Mouse (Mus musculus) mouse embryonic stem cell (cell line): ENCODE measurements at regions not wholly inside any gene's neighbourhood (a gene's known extent, or its start where the extent isn't known, plus 50 kb on each side); places are given as distances from the start of the nearest gene placed in this dataset.

Source experiments
- in situ Hi-C, 2 experiments: fragments of 300-500 bp; cut with MboI; formaldehyde crosslinking; loops; 1 replicate in 1 of 2; 3 replicates in 1 of 2; pipeline ENCODE4 v1.14.3; 2019 to 2020; ENCODE audit warnings: low sequenced_read_pairs in 2 of 2, low pct_unique_long_range_greater_than_20kb in 1 of 2, mixed read lengths in 1 of 2; ENCODE audit not compliant: unreplicated experiment in 1 of 2

GRCm38 (mm10) chr6:101429634-101430033, 51.9 kb upstream of the Pdzrn3 start:
- in situ Hi-C loops, result no loop called here
